Mouse (Mus musculus) MEL (cell line): ENCODE measurements around the gene Cnn3. TPM values are rescaled to one million over a fixed set of nuclear protein-coding genes. Genes with fewer than 3 reads are reported as not detected.

Experiments
- DNase-seq: peaks from one replicate; pipeline ENCODE4 v3.0.0; 2011; ENCODE audit warnings: low read depth, low spot score
- H3K27ac ChIP-seq: 2 replicates; pipeline ENCODE4 v1.5.1; 2012; ENCODE audit warnings: low read depth, mild to moderate bottlenecking, control low read depth, low read length, moderate library complexity; ENCODE audit not compliant: control insufficient read depth
- H3K27me3 ChIP-seq, 2 experiments: fragments of 150-350 bp in 1 of 2; sonication (generic) in 1 of 2; 2 replicates each; pipeline ENCODE4 v1.6.1; 2012; ENCODE audit warnings: low read length in 2 of 2, mild to moderate bottlenecking in 2 of 2, improper control_type of control experiment in 1 of 2, moderate library complexity in 1 of 2; ENCODE audit not compliant: insufficient read depth in 2 of 2, control insufficient read depth in 1 of 2
- H3K36me3 ChIP-seq, 2 experiments: 2 replicates each; pipeline ENCODE4 v1.6.1; 2012 to 2014; ENCODE audit warnings: low read length in 2 of 2, improper control_type of control experiment in 1 of 2, inconsistent platforms in 1 of 2, mild to moderate bottlenecking in 1 of 2; ENCODE audit not compliant: insufficient read depth in 2 of 2, control insufficient read depth in 1 of 2
- H3K4me1 ChIP-seq, 2 experiments: fragments of 150-350 bp in 1 of 2; sonication (generic) in 1 of 2; 2 replicates each; pipeline ENCODE4 v1.6.1; 2012; ENCODE audit warnings: low read length in 2 of 2, improper control_type of control experiment in 1 of 2, mild to moderate bottlenecking in 1 of 2; ENCODE audit not compliant: insufficient read depth in 2 of 2, control insufficient read depth in 1 of 2
- H3K4me3 ChIP-seq, 2 experiments: fragments of 150-350 bp in 1 of 2; sonication (generic) in 1 of 2; 2 replicates each; pipeline ENCODE4 v1.5.1; 2012; ENCODE audit warnings: low read depth in 2 of 2, low read length in 2 of 2, mild to moderate bottlenecking in 2 of 2, moderate library complexity in 2 of 2, control low read depth in 1 of 2, improper control_type of control experiment in 1 of 2; ENCODE audit not compliant: control insufficient read depth in 1 of 2, insufficient read depth in 1 of 2
- H3K79me2 ChIP-seq: 2 replicates; pipeline ENCODE4 v1.6.1; 2012; ENCODE audit warnings: mild to moderate bottlenecking, low read length, moderate library complexity; ENCODE audit not compliant: control insufficient read depth, poor library complexity, insufficient read depth
- H3K9ac ChIP-seq: 2 replicates; pipeline ENCODE4 v1.6.1; 2012; ENCODE audit warnings: low read depth, mild to moderate bottlenecking, control low read depth, low read length, moderate library complexity; ENCODE audit not compliant: control insufficient read depth, poor library complexity, severe bottlenecking
- H3K9me3 ChIP-seq: fragments of 150-350 bp; sonication (generic); replicated peaks from 2 replicates; pipeline ENCODE4 v1.6.1; 2012; ENCODE audit warnings: mild to moderate bottlenecking, low read length, improper control_type of control experiment, moderate library complexity; ENCODE audit not compliant: insufficient read depth
- BHLHE40 ChIP-seq: IDR thresholded peaks from 2 replicates; pipeline ENCODE4 v1.6.1; 2012; ENCODE audit warnings: low read depth, mild to moderate bottlenecking, inconsistent platforms, low read length, improper control_type of control experiment, borderline replicate concordance
- CHD2 ChIP-seq: IDR thresholded peaks from 2 replicates; pipeline ENCODE4 v1.6.1; 2011; ENCODE audit warnings: low read length, improper control_type of control experiment
- CTCF ChIP-seq, 3 experiments: IDR thresholded peaks in 2 of 3; conservative IDR thresholded peaks in 1 of 3; 2 replicates each; pipeline ENCODE4 v1.5.1; 2011 to 2012; ENCODE audit warnings: low read length in 3 of 3, low read depth in 2 of 3, mild to moderate bottlenecking in 2 of 3, improper control_type of control experiment in 1 of 3, inconsistent platforms in 1 of 3, mixed read lengths in 1 of 3, moderate library complexity in 1 of 3; ENCODE audit not compliant: control insufficient read depth in 1 of 3, insufficient read depth in 1 of 3, poor library complexity in 1 of 3, severe bottlenecking in 1 of 3
- ELF1 ChIP-seq: IDR thresholded peaks from 2 replicates; pipeline ENCODE4 v1.6.1; 2014; ENCODE audit warnings: low read depth, mild to moderate bottlenecking, inconsistent platforms, low read length, improper control_type of control experiment, moderate library complexity
- EP300 ChIP-seq, 2 experiments: IDR thresholded peaks; 2 replicates each; pipeline ENCODE4 v1.6.1; 2011; ENCODE audit warnings: improper control_type of control experiment in 2 of 2, low read length in 2 of 2, low read depth in 1 of 2, mild to moderate bottlenecking in 1 of 2
- GABPA ChIP-seq: IDR thresholded peaks from 2 replicates; pipeline ENCODE4 v1.6.1; 2012; ENCODE audit warnings: low read depth, mild to moderate bottlenecking, inconsistent platforms, low read length, improper control_type of control experiment, moderate library complexity
- GATA1 ChIP-seq: IDR thresholded peaks from 2 replicates; pipeline ENCODE4 v1.6.1; 2011; ENCODE audit warnings: low read depth, low read length, improper control_type of control experiment
- JUND ChIP-seq: IDR thresholded peaks from 2 replicates; pipeline ENCODE4 v1.6.1; 2011; ENCODE audit warnings: low read depth, mild to moderate bottlenecking, improper control_type of control experiment, low read length
- KAT2A ChIP-seq: conservative IDR thresholded peaks from 2 replicates; pipeline ENCODE4 v1.6.1; 2012; ENCODE audit warnings: low read depth, low read length, improper control_type of control experiment, inconsistent platforms
- MAX ChIP-seq: IDR thresholded peaks from 2 replicates; pipeline ENCODE4 v1.6.1; 2011; ENCODE audit warnings: low read length, improper control_type of control experiment
- MAZ ChIP-seq: IDR thresholded peaks from 2 replicates; pipeline ENCODE4 v1.6.1; 2012; ENCODE audit warnings: low read depth, mild to moderate bottlenecking, inconsistent platforms, low read length, improper control_type of control experiment
- MEF2A ChIP-seq: IDR thresholded peaks from 2 replicates; pipeline ENCODE4 v1.6.1; 2014; ENCODE audit warnings: low read depth, mild to moderate bottlenecking, inconsistent platforms, low read length, improper control_type of control experiment; ENCODE audit not compliant: poor library complexity, insufficient replicate concordance, severe bottlenecking; ENCODE audit errors: extremely low read depth
- MXI1 ChIP-seq: IDR thresholded peaks from 2 replicates; pipeline ENCODE4 v1.6.1; 2011; ENCODE audit warnings: mild to moderate bottlenecking, low read depth, low read length, improper control_type of control experiment
- MYC ChIP-seq: IDR thresholded peaks from 2 replicates; pipeline ENCODE4 v1.6.1; 2011; ENCODE audit warnings: low read depth, mild to moderate bottlenecking, low read length, improper control_type of control experiment, moderate library complexity
- NELFE ChIP-seq: IDR thresholded peaks from 2 replicates; pipeline ENCODE4 v1.6.1; 2011; ENCODE audit warnings: low read depth, low read length, improper control_type of control experiment
- NRF1 ChIP-seq: IDR thresholded peaks from 2 replicates; pipeline ENCODE4 v1.6.1; 2014; ENCODE audit warnings: low read depth, mild to moderate bottlenecking, inconsistent platforms, low read length, improper control_type of control experiment, moderate library complexity; ENCODE audit not compliant: poor library complexity, insufficient read depth, severe bottlenecking
- POLR2AphosphoS2 ChIP-seq: IDR thresholded peaks from 2 replicates; pipeline ENCODE4 v1.6.1; 2011; ENCODE audit warnings: low read length, improper control_type of control experiment
- RAD21 ChIP-seq: IDR thresholded peaks from 2 replicates; pipeline ENCODE4 v1.6.1; 2011; ENCODE audit warnings: mild to moderate bottlenecking, low read depth, low read length, improper control_type of control experiment
- RCOR1 ChIP-seq: IDR thresholded peaks from 2 replicates; pipeline ENCODE4 v1.6.1; 2012; ENCODE audit warnings: low read depth, mild to moderate bottlenecking, inconsistent platforms, low read length, improper control_type of control experiment
- SIN3A ChIP-seq: IDR thresholded peaks from 2 replicates; pipeline ENCODE4 v1.6.1; 2012; ENCODE audit warnings: low read length, improper control_type of control experiment, inconsistent platforms
- SMC3 ChIP-seq: IDR thresholded peaks from 2 replicates; pipeline ENCODE4 v1.6.1; 2011; ENCODE audit warnings: low read depth, low read length, improper control_type of control experiment
- TBP ChIP-seq: IDR thresholded peaks from 2 replicates; pipeline ENCODE4 v1.8.0; 2011; ENCODE audit warnings: low read depth, low read length, improper control_type of control experiment
- USF1 ChIP-seq: IDR thresholded peaks from 2 replicates; pipeline ENCODE4 v1.6.1; 2014; ENCODE audit warnings: low read depth, mild to moderate bottlenecking, inconsistent platforms, low read length, improper control_type of control experiment, moderate library complexity
- USF2 ChIP-seq, 2 experiments: IDR thresholded peaks; 2 replicates each; pipeline ENCODE4 v1.6.1; 2011 to 2012; ENCODE audit warnings: improper control_type of control experiment in 2 of 2, low read length in 2 of 2, borderline replicate concordance in 1 of 2, inconsistent platforms in 1 of 2, low read depth in 1 of 2, mild to moderate bottlenecking in 1 of 2; ENCODE audit not compliant: insufficient read depth in 1 of 2
- ZC3H11A ChIP-seq: IDR thresholded peaks from 2 replicates; pipeline ENCODE4 v1.6.1; 2012; ENCODE audit warnings: low read depth, mild to moderate bottlenecking, inconsistent platforms, low read length, improper control_type of control experiment
- ZKSCAN1 ChIP-seq: IDR thresholded peaks from 2 replicates; pipeline ENCODE4 v1.6.1; 2012; ENCODE audit warnings: low read depth, mild to moderate bottlenecking, inconsistent platforms, low read length, improper control_type of control experiment, moderate library complexity
- ZMIZ1 ChIP-seq: IDR thresholded peaks from 2 replicates; pipeline ENCODE4 v1.6.1; 2012; ENCODE audit warnings: low read depth, mild to moderate bottlenecking, inconsistent platforms, low read length, improper control_type of control experiment, moderate library complexity
- polyA plus RNA-seq, 2 experiments: library from polyadenylated mRNA; stranded (reverse) in 1 of 2; unstranded in 1 of 2; fragments of >175 nt in 1 of 2; fragments of >200 nt in 1 of 2; gene quantifications; 2 replicates each; pipeline versions ENCODE4 v1.2.1 to v1.2.4; 2012; ENCODE audit warnings: low replicate concordance in 2 of 2, low read depth in 1 of 2; ENCODE audit not compliant: insufficient read length in 2 of 2, insufficient read depth in 1 of 2, missing spikeins in 1 of 2
- total RNA-seq: library from RNA; depleted of rRNA; stranded (reverse); fragments of 300-350 nt; gene quantifications from 2 replicates; pipeline ENCODE4 v1.2.3, GENCODE M21; 2012

Cnn3 gene
- total and polyA plus RNA-seq, 3 experiments, result not detected

- no peak overlapping the region for H3K27ac ChIP-seq
- TF ChIP-seq MAX (no peak), GABPA (no peak), ZKSCAN1 (no peak), CHD2 (no peak), EP300 (IDR thresholded peaks at IDR 0.05; ENCODE audit: low read depth in 1 of 2, low read length in 2 of 2) (no peak), TBP (no peak), MAZ (no peak), GATA1 (no peak), ZC3H11A (no peak), BHLHE40 (no peak), MXI1 (no peak), MYC (no peak), NELFE (no peak), NRF1 (no peak), ELF1 (no peak), JUND (no peak), MEF2A (no peak), KAT2A (no peak), POLR2AphosphoS2 (no peak), SMC3 (no peak)
- no peaks in the 10 kb centered on the region; a peak in 1 of 4 replicates for H3K27me3 ChIP-seq
- H3K4me1 ChIP-seq, result no peaks in the 10 kb centered on the region
- no peaks in the 10 kb centered on the region for H3K36me3 ChIP-seq
- no peak for DNase-seq
- no peaks in the 10 kb centered on the region for H3K79me2 ChIP-seq
- H3K9ac ChIP-seq, result no peak overlapping the region
- no peaks in the 10 kb centered on the region for H3K9me3 ChIP-seq
- no peak overlapping the region for H3K4me3 ChIP-seq
Measured at GRCm38 (mm10) chr3:121405101-121405500, 21.2 kb upstream of the Cnn3 start.

GRCm38 (mm10) chr3:121407417-121407816 is 18.9 kb upstream of the Cnn3 start:
- H3K79me2 ChIP-seq, result no peaks in the 10 kb centered on the region
- H3K4me1 ChIP-seq, result no peaks in the 10 kb centered on the region
- DNase-seq, result no peak
- H3K4me3 ChIP-seq, result no peak overlapping the region
- TF ChIP-seq GATA1 (no peak), CHD2 (no peak), USF2 (IDR thresholded peaks at IDR 0.05; ENCODE audit: borderline replicate concordance in 1 of 2, insufficient read depth in 1 of 2, low read depth in 1 of 2, low read length in 2 of 2) (no peak), USF1 (no peak), CTCF (IDR thresholded peaks at IDR 0.05 in 2 of 3, conservative IDR thresholded peaks at IDR 0.05 in 1 of 3; ENCODE audit: control insufficient read depth in 1 of 3, insufficient read depth in 1 of 3, low read depth in 2 of 3, low read length in 3 of 3, poor library complexity in 1 of 3, severe bottlenecking in 1 of 3) (no peak), RCOR1 (no peak), SIN3A (no peak), ZMIZ1 (no peak), BHLHE40 (no peak), RAD21 (no peak), MAX (no peak)
- TF ChIP-seq, all 39 proteins: peak for 0
- Histone ChIP-seq H3K9me3 (no peaks in the 10 kb centered on the region), H3K9ac (no peak overlapping the region), H3K27ac (no peak overlapping the region), H3K27me3 (no peaks in the 10 kb centered on the region; a peak in 1 of 4 replicates), H3K36me3 (no peaks in the 10 kb centered on the region)
